Mouse (Mus musculus) lung, postnatal 0 days (tissue): ENCODE measurements at regions not wholly inside any gene's neighbourhood (a gene's known extent, or its start where the extent isn't known, plus 50 kb on each side); places are given as distances from the start of the nearest gene placed in this dataset.

Experiments used
- CTCF ChIP-seq: IDR thresholded peaks from 2 replicates; pipeline ENCODE4 v1.5.1; 2016; ENCODE audit warnings: antibody characterized with exemption, mild to moderate bottlenecking
- EP300 ChIP-seq: IDR thresholded peaks from 2 replicates; pipeline ENCODE4 v1.6.1; 2016; ENCODE audit warnings: antibody characterized with exemption, mild to moderate bottlenecking, control low read depth

- TF ChIP-seq CTCF (no peak), EP300 (no peak)
These were observed 264.0 kb upstream of the Fn1 start for GRCm38 (mm10) chr1:71917021-71917420.
